Mouse (Mus musculus) frontal cortex, postnatal 14 days (tissue): Measurements from ENCODE around the gene Mutyh.
"Not testable (repeated sequence)": the region's sequence is repeated elsewhere in the genome, so short reads cannot be mapped to it uniquely, and the experiment has no call there.

Experiments used
- DNase-seq, 2 experiments: peaks; one replicate each; pipeline ENCODE4 v3.0.0; 2022; ENCODE audit warnings: low spot score in 2 of 2

Mutyh gene

DNA sequence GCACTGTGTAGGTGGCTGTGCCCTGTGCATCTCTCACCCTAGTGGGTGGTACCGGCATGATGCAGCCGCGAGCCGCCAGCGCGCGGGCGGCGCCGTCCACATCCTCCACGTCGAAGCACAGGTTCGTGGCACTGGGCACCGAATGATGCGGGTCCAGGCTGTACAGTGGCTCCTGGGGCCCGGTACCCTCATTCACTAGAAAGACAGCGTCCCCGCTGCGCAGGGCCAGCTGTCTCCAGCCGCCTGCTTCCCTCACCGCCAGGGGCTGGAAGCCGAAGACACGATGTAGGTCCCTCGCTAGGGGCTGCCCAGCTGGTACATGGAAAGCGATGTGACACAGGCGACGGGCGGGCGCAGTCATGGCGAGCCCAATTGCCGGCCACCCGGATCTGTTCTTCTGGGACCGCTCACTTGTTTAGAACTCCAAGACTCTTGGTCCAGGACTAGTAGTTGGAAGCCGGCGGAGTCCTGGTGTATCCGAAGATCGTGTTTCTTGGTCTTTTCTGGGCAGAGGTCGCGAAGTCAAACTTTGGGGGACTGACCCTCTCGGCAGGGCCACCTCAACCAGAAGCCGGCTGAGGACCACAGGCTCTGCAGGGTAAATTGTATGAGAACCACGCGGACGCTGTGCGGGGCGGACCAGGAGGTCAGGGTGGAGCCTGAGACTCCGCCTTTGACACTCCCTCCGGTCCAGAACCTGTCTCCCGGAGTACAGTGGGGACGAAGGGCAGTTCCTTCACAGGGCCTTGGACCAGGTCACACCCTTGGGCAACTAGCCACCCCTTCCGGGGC is 13.6 kb downstream of the Mutyh start:
- DNase-seq: peak in 1 of 2 experiments; percentile 33

DNA sequence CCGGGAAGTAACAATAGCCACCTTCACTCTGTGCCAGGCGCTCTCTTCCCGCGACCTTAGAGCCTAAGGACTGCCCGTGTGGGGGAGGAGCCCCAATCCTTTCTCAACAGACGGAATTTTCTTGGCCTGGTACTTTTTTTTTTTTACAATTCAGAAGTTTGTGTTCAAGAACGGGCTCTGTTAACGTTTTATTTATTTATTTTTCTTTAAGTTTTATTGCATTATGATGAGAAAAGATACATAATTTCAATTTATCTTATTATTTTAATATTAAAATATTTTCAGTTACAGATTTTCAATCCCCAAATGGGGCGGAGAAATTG is 14.1 kb downstream of the Mutyh start, which contains the start of gene Hpdl:
Gene Hpdl (minus strand): TSS at position 14 of the 323 bp plus-strand sequence.
- DNase-seq: no peak

GRCm38 (mm10) chr4:116824541-116825004 is 17.1 kb downstream of the Mutyh start:
- DNase-seq: peak in 1 of 2 experiments; percentile 55

DNA sequence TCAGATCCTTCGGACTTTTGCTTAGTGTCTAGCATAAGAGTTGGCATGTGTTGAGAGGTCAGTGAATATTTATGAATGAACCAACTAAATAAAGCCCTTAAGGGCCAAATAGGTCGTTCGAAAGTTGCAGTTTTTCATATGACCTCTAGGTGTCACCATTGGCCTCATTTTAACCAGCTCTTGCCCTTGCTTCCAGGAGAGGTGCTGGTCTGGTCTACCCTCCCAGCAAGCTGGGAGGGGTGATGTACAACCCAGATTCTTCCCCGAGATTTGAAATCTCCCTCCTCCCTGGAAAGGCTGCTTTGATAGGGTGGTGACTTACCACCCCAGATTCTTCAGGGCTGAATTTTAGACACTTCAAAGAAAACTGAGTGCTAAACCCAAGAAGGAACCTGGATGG is 20.3 kb downstream of the Mutyh start:
- no peak for DNase-seq

- DNase-seq: no peak
Observed at GRCm38 (mm10) chr4:116829364-116830069, 22.0 kb downstream of the Mutyh start.

- DNase-seq: no peak
Observed at GRCm38 (mm10) chr4:116830070-116830368, 22.5 kb downstream of the Mutyh start.

DNA sequence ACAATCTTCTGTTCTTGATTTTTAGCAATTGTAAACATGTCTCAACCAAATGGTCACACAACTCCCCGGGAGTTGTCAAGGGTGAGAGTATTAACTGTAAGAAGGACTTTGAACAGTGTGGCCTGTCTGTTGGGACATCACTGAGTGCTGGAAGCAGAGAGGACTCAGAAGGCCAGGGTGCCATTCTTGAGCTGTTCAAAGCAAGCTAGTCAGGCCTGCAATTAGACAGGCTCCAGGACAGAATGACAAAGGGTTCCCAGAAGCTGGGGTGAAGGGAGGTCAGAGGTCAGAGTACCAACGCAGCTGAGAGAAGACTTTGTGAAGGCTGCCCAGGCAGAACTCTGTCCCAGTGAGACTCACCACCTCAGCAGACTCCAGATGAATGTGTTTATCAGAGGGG is 31.5 kb downstream of the Mutyh start:
- DNase-seq: no peak

DNA sequence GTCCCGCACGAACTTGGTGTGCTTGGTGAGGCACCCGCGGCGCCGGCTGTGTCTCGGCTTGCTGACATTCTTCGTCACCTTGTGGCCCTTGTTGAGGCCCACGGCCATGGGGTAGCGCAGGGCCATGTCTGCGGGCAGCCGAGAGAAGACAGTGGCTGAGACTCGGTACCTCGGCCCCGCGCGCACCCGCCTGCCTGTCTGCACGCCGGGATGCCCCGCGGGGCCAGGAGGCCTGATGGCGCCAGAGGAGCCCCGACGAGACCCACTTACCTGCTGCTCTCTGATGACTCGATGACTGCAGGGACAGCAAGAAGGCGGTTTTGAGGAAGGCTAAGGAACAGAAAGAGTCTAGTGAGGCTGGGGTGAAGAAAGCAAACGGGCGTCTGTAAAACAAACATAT is 32.6 kb downstream of the Mutyh start:
- DNase-seq: not testable (repeated sequence)

DNA sequence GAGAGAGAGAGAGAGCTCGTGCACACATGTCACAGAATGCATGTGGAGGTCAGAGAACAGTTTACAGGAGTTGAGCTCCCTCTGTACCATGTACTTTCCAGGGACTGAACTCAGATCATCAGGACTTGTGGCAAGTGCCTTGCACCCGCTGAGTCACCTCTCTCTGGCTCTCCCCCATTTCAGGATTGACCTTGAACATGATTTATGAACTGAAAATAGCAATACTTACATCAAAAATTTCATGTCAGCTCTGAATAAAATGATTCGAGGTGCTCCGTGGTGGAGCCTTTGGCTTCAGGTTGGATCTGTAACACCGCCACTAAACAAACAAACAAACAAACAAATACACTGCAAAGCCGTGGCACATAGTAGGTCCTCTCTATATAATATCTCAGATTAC is 33.3 kb downstream of the Mutyh start:
- no peak for DNase-seq

- no peak for DNase-seq
Observed at GRCm38 (mm10) chr4:116844324-116844723, 36.8 kb downstream of the Mutyh start.

DNA sequence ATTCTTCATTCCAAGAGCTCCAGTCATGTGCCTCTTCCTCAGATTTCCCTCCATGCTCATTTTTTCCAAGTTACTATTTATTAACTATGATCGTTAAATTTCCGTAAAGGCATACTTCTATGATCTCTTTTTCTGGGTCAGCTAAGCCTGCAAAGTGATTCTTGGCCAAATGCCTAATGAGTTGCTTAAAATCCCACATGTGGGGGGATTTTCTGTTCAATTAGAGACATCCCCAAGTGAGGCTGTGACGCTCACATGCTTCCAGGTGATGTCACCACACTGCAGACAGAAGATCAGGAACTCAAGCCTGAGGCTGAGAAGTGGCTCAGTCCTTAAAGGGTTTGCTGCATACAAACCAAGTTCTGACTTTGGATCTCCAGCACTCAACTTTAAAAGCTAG is 42.4 kb downstream of the Mutyh start:
- DNase-seq: no peak

- DNase-seq: no peak
Observed at GRCm38 (mm10) chr4:116854286-116854685, 46.8 kb downstream of the Mutyh start.

- DNase-seq: no peak
Observed at GRCm38 (mm10) chr4:116857203-116857602, 49.7 kb downstream of the Mutyh start.

- DNase-seq: no peak
Observed at GRCm38 (mm10) chr4:116859711-116860110, 52.2 kb downstream of the Mutyh start.

GRCm38 (mm10) chr4:116862023-116862422 is 54.5 kb downstream of the Mutyh start:
- no peak for DNase-seq
